Mouse (Mus musculus) forebrain, embryonic 14.5 days (tissue): ENCODE results near the gene Fkbpl. TPM values are rescaled to one million over a fixed set of nuclear protein-coding genes. Genes with fewer than 3 reads are reported as not detected.

Experiments used
- ATAC-seq: fragments of 200-750 bp; cut with Nextera tagmentation; 2 replicates; pipeline ENCODE4 v1.8.0; 2017; ENCODE audit warnings: mild to moderate bottlenecking, moderate library complexity
- DNase-seq: peaks from one replicate; pipeline ENCODE4 v3.0.0-alpha.2; 2015; ENCODE audit warnings: low spot score
- H3K27ac ChIP-seq: fragments of 300-500 bp; sonication (generic); 2 replicates; pipeline ENCODE4 v1.5.1; 2014; ENCODE audit warnings: low read depth, mild to moderate bottlenecking, control low read depth, low read length, moderate library complexity
- H3K27me3 ChIP-seq: fragments of 300-500 bp; sonication (generic); replicated peaks from 2 replicates; pipeline ENCODE4 v1.6.1; 2014; ENCODE audit warnings: low read length, control low read depth, mixed read lengths; ENCODE audit not compliant: control insufficient read depth, insufficient read depth
- H3K36me3 ChIP-seq: fragments of 300-500 bp; sonication (generic); 2 replicates; pipeline ENCODE4 v1.6.1; 2014; ENCODE audit warnings: low read length, control low read depth; ENCODE audit not compliant: control insufficient read depth, insufficient read depth
- H3K4me1 ChIP-seq: fragments of 300-500 bp; sonication (generic); 2 replicates; pipeline ENCODE4 v1.6.1; 2014; ENCODE audit warnings: antibody characterized with exemption, low read length, control low read depth; ENCODE audit not compliant: control insufficient read depth, insufficient read depth
- H3K4me2 ChIP-seq: fragments of 300-500 bp; sonication (generic); 2 replicates; pipeline ENCODE4 v1.6.1; 2014; ENCODE audit warnings: mild to moderate bottlenecking, control low read depth, low read length
- H3K4me3 ChIP-seq: fragments of 300-500 bp; sonication (generic); 2 replicates; pipeline ENCODE4 v1.5.1; 2014; ENCODE audit warnings: low read depth, low read length, control low read depth
- H3K9ac ChIP-seq: fragments of 300-500 bp; sonication (generic); 2 replicates; pipeline ENCODE4 v1.6.1; 2014; ENCODE audit warnings: mild to moderate bottlenecking, low read length, control low read depth, moderate library complexity
- H3K9me3 ChIP-seq: fragments of 300-500 bp; sonication (generic); replicated peaks from 2 replicates; pipeline ENCODE4 v1.6.1; 2016; ENCODE audit warnings: low read length, control low read depth, mixed read lengths; ENCODE audit not compliant: control insufficient read depth
- WGBS: fragments of 180-500 bp; shearing (Covaris S2); extraction: QIAGEN DNeasy Blood & Tissue Kit; methylation state at CpG from one replicate; pipeline ENCODE4 v1.1.7; 2014; 5-methylcytosine and 5-hydroxymethylcytosine counted together
- polyA plus RNA-seq: library from polyadenylated mRNA; unstranded; fragments of >200 nt; fragmentation: Nextera tagmentation; extraction: Ambion mirVana; gene quantifications from 2 replicates; pipeline ENCODE4 v1.2.1, GENCODE M21; 2014

Gene Fkbpl
- polyA plus RNA-seq, 1 experiment from 2014 or later, result 12.6 TPM

- Histone ChIP-seq H3K9ac (no peak overlapping the region), H3K27me3 (no peaks in the 10 kb centered on the region), H3K4me2 (no peak overlapping the region), H3K4me1 (peaks cover 10% of the 10 kb centered on the region), H3K9me3 (no peaks in the 10 kb centered on the region), H3K27ac (no peak overlapping the region), H3K4me3 (no peak overlapping the region), H3K36me3 (peaks cover 41% of the 10 kb centered on the region)
- DNase-seq, result no peak
- WGBS, result 86% methylated on average over 9 of the region's 9 CpGs
- ATAC-seq, result no peak
These were observed 21.4 kb upstream of the Fkbpl start for GRCm38 (mm10) chr17:34623161-34623560.

GRCm38 (mm10) chr17:34624981-34625380 lies 19.6 kb upstream of the Fkbpl start:
- Histone ChIP-seq H3K4me3 (no peak overlapping the region), H3K4me2 (no peak overlapping the region), H3K27ac (no peak overlapping the region), H3K9me3 (no peaks in the 10 kb centered on the region), H3K4me1 (peaks cover 28% of the 10 kb centered on the region), H3K9ac (no peak overlapping the region), H3K27me3 (peaks cover under 1% of the 10 kb centered on the region; the same call in 1 of the 2 replicates), H3K36me3 (peaks cover 39% of the 10 kb centered on the region)
- DNase-seq (no peak), ATAC-seq (no peak)
- 98% methylated on average over 3 of the region's 3 CpGs for WGBS

GRCm38 (mm10) chr17:34626062-34626772 lies 18.3 kb upstream of the Fkbpl start:
- H3K27me3 ChIP-seq, result peaks cover 10% of the 10 kb centered on the region
- H3K36me3 ChIP-seq, result peaks cover 31% of the 10 kb centered on the region
- WGBS, result 53% methylated on average over 16 of the region's 16 CpGs
- peak overlapping the region; percentile 76 for H3K9ac ChIP-seq
- no peaks in the 10 kb centered on the region for H3K9me3 ChIP-seq
- DNase-seq (no peak), ATAC-seq (no peak)
- peak overlapping the region; percentile 71 for H3K4me3 ChIP-seq
- peak overlapping the region; percentile 87 for H3K4me2 ChIP-seq
- H3K4me1 ChIP-seq, result peaks cover 30% of the 10 kb centered on the region
- H3K27ac ChIP-seq, result peak overlapping the region; percentile 91; the same call in 1 of the 2 replicates

GRCm38 (mm10) chr17:34626773-34627092 lies 17.8 kb upstream of the Fkbpl start:
- ATAC-seq (peak; percentile 30), DNase-seq (peak; percentile 77)
- Histone ChIP-seq H3K27me3 (peaks cover 16% of the 10 kb centered on the region), H3K4me2 (peak overlapping the region; percentile 87), H3K4me1 (peaks cover 34% of the 10 kb centered on the region), H3K4me3 (peak overlapping the region; percentile 71), H3K9ac (peak overlapping the region; percentile 76), H3K36me3 (peaks cover 27% of the 10 kb centered on the region), H3K9me3 (no peaks in the 10 kb centered on the region), H3K27ac (peak overlapping the region; percentile 91)
- WGBS, result under 1% methylated on average over 18 of the region's 18 CpGs

GRCm38 (mm10) chr17:34627093-34627942 lies 17.2 kb upstream of the Fkbpl start:
- 0% methylated on average over 42 of the region's 45 CpGs for WGBS
- peak; percentile 76 for ATAC-seq
- peak overlapping the region; percentile 76 for H3K9ac ChIP-seq
- H3K36me3 ChIP-seq, result peaks cover 22% of the 10 kb centered on the region
- H3K9me3 ChIP-seq, result no peaks in the 10 kb centered on the region
- H3K4me2 ChIP-seq, result peak overlapping the region; percentile 87
- peaks cover 17% of the 10 kb centered on the region for H3K27me3 ChIP-seq
- H3K4me3 ChIP-seq, result peak overlapping the region; percentile 71
- H3K27ac ChIP-seq, result peak overlapping the region; percentile 91
- H3K4me1 ChIP-seq, result peaks cover 39% of the 10 kb centered on the region
- DNase-seq, result peak; percentile 94

- 8% methylated on average over 29 of the region's 29 CpGs for WGBS
- peak; percentile 36 for DNase-seq
These were observed 16.5 kb upstream of the Fkbpl start, which contains the start of gene Ppt2 for GRCm38 (mm10) chr17:34627943-34628643. TSS of gene Ppt2 (minus strand) at chr17:34628510.

GRCm38 (mm10) chr17:34628644-34628967 lies 16.0 kb upstream of the Fkbpl start:
- DNase-seq (no peak), ATAC-seq (no peak)
- peak overlapping the region; percentile 91; the same call in 1 of the 2 replicates for H3K27ac ChIP-seq
- H3K36me3 ChIP-seq, result peaks cover 11% of the 10 kb centered on the region
- peaks cover 40% of the 10 kb centered on the region for H3K4me1 ChIP-seq
- peak overlapping the region; percentile 76 for H3K9ac ChIP-seq
- H3K4me3 ChIP-seq, result peak overlapping the region; percentile 71
- H3K9me3 ChIP-seq, result no peaks in the 10 kb centered on the region
- H3K4me2 ChIP-seq, result peak overlapping the region; percentile 87
- WGBS, result 21% methylated on average over 5 of the region's 5 CpGs
- H3K27me3 ChIP-seq, result peaks cover 20% of the 10 kb centered on the region

More at GRCm38 (mm10) chr17:34627943-34628643, 16.5 kb upstream of the Fkbpl start, which contains the start of gene Ppt2:
- peak within 1 kb of the TSS; percentile 71 for H3K4me3 ChIP-seq
- H3K9ac ChIP-seq, result peak within 1 kb of the TSS; percentile 76
- peaks cover 40% of the 10 kb centered on the region for H3K4me1 ChIP-seq
- ATAC-seq, result peak; percentile 0; the same call in 1 of the 2 replicates
- peaks cover 14% of the 10 kb centered on the region for H3K36me3 ChIP-seq
- H3K4me2 ChIP-seq, result peak within 1 kb of the TSS; percentile 87
- H3K27ac ChIP-seq, result peak within 1 kb of the TSS; percentile 91
- no peaks in the 10 kb centered on the region for H3K9me3 ChIP-seq
- peaks cover 20% of the 10 kb centered on the region for H3K27me3 ChIP-seq

GRCm38 (mm10) chr17:34629221-34629751 lies 15.3 kb upstream of the Fkbpl start, which contains the start of gene Prrt1:
TSS of gene Prrt1 (plus strand) at chr17:34629533.
- Histone ChIP-seq H3K4me3 (peak within 1 kb of the TSS; percentile 71), H3K27ac (peak within 1 kb of the TSS; percentile 91), H3K36me3 (peaks cover 5% of the 10 kb centered on the region), H3K9ac (peak within 1 kb of the TSS; percentile 76), H3K4me2 (peak within 1 kb of the TSS; percentile 87), H3K9me3 (no peaks in the 10 kb centered on the region), H3K4me1 (peaks cover 40% of the 10 kb centered on the region), H3K27me3 (peaks cover 20% of the 10 kb centered on the region)
- ATAC-seq (peak; percentile 35; the same call in 1 of the 2 replicates), DNase-seq (peak; percentile 90)
- 1% methylated on average over 16 of the region's 16 CpGs for WGBS
